Mouse (Mus musculus): ENCODE measurements around the gene Slc30a5. TPM values are rescaled to one million over a fixed set of nuclear protein-coding genes. Genes with fewer than 3 reads are reported as not detected.
"Not testable (repeated sequence)": the region's sequence is repeated elsewhere in the genome, so short reads cannot be mapped to it uniquely, and the experiment has no call there.

Gene Slc30a5
- total RNA-seq (2021), result 10 to 100 TPM; 43.3 to 49.5 TPM

DNA sequence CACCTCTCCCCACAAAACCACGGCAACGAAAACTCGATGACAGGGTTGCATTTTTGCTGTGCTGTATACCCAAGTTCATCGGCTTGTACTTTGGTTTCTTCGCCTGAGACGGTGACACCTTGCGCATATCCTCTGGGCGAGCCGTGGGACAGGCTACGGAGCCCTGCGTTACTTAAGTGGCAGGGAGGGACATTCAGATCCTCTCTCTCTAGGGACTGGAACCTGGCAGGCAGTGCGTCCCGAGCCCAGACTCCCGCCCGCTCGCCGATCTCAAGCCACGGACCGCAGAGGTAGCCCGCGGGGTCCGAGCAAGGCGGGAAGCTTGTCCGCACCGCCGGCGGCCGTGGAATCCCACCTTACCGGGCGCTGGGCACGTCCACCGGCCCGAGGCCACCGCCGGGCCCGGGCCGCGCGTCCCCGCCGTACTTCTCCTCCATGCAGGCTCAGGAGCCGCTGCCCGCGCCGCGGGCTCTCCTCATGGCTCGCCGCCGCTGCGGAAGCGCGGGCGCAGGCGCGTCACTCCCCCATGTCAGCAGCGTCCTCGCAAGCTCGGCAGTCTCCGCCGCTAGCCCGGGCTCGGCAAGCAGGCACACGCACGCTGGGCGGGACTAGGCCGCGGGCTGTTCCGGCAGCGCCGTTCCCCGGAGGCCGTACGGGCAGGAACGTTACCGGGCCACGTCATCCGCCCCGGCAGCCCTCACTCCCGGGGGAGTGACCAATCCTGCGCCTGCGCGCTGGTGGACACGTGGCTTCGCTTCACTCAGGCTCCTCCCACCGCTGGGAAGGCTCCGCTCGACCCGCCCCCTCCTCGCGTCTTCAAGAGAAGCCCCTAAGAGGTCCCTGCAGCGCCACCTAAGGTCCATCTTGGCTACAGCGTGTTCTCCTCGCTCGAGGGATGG is at the start of gene Slc30a5:
TSS of gene Slc30a5 (minus strand) at position 687 of the 899 bp plus-strand sequence.
- DNase-seq (ENCODE audit: low spot score in 2 of 2), result peak; percentile 98 to 100
- intact Hi-C loops (cut with DNase I), result loop anchor here (5.0 kb wide), 3 partner anchors 46 to 859 kb away; partner anchors contain the start of genes Ccnb1 and Mrps36

DNA sequence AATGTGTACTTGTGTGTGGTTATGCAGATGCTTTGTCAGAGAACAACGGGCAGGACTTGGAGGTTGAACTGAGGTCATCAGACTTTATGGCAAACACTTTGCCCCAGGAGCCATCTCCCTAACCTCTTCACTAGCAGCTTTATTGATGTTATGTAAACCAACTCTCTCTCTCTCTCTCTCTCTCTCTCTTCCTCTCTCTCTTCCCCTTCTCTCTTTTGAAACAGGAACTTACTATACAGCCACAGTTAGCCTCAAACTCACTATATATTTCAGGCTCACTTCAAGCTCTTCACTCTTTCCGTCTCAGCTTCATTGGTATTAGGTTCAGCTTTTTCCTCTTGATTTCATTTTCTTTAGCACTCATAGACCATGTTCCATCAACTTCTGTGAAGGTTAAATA is 48.7 kb upstream of the Slc30a5 start:
- intact Hi-C loops (cut with DNase I), result no loop called here
- no peak for DNase-seq (ENCODE audit: low spot score in 2 of 2)

DNA sequence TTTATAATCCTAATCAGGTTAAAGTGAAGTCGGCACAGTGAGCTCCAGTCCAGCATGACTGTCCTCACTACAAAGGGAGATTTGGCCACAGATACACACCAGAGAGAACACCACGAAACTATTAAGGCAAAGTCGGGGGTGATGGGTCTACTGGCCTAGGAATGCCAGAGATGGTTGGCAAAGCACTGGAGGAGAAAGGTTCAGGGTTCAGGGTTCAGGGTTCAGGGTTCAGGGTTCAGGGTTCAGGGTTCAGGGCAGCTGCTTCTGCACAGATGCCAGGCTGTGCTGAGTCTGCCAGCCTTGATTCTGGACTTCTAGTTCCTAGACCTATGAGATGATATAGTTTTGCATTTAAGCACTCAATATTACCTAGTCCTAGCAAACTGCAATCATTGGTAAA is 46.6 kb upstream of the Slc30a5 start:
- intact Hi-C loops (cut with DNase I), result no loop called here
- DNase-seq (ENCODE audit: low spot score in 2 of 2), result no peak

DNA sequence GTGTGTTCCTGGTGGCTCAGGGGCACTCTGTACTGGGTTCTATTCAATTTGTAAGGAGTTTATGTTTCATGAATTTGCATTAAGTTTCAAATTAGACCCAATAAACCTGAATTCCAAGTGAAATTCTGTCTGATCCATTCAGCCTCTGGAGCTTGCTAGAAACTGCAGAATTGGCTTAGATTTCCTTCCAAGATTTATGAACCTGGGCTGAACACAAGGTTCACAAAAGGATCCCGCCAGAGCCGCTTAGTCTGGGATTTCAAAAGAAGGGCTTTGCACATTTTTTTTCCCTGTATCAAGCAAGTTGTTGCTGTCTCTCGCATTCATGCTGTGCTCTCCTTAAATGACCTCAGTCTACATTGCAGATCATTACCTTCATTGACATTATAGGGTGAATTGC is 46.1 kb upstream of the Slc30a5 start:
- intact Hi-C loops (cut with DNase I), result no loop called here
- DNase-seq (ENCODE audit: low spot score in 2 of 2), result no peak

DNA sequence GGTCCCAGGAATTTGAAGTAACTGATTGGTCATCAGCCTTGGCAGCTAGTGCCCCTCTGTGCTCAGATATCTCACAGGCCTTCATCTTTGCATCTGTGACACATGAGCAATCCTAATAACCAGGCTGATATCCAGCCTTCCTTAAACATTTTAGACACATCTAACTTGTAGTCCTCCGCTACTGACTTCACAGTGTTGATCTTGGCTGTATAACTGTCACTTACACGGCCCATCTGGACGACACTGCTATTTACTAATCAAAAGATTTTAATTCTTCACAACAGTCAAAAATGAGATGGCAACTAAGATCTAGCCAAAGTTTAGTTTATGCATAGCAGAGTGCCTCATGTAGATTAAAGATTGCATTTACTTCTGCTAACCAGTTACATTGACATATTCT is 45.0 kb upstream of the Slc30a5 start:
- no peak for DNase-seq (ENCODE audit: low spot score in 2 of 2)
- intact Hi-C loops (cut with DNase I), result no loop called here

DNA sequence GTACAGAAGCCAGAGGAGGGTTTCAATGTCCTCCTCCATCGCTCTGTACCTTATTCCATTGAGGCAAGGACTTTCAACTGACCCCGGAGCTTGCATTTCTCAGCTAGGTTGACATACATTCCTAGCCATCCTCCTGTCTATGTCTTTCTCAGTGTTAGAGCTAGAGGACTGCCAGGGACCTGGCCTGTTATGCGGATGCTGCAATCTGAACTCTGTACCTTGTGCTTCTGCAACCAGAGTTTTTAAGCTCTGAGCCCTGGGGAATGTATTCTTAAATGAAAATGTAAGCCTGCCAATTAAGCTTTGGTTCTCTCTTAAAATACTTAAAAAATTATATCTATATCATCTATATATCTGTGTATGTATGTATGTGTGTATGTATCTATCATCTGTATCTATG is 44.5 kb upstream of the Slc30a5 start:
- no peak for DNase-seq (ENCODE audit: low spot score in 2 of 2)
- intact Hi-C loops (cut with DNase I), result no loop called here

DNA sequence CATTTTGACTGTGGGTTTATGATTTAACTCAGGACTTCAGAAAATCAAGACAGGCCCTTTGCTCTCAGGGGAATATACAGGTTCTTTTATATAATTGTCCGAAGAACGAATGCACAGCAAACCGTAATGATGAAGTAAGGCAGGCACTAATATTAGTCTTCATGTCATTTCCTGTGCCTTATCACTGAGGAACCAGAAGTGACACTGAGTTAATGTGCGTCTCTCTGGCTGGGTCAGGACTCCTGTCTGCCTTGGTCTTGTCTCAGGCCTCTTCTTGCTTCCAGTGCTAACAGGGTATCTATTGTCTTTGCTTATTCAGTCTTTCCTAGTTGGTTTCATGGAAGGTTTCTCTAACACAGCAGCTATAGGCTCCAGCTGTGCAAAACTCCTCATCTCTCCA is 41.9 kb upstream of the Slc30a5 start:
- DNase-seq (ENCODE audit: low spot score in 2 of 2), result no peak
- intact Hi-C loops (cut with DNase I), result no loop called here

DNA sequence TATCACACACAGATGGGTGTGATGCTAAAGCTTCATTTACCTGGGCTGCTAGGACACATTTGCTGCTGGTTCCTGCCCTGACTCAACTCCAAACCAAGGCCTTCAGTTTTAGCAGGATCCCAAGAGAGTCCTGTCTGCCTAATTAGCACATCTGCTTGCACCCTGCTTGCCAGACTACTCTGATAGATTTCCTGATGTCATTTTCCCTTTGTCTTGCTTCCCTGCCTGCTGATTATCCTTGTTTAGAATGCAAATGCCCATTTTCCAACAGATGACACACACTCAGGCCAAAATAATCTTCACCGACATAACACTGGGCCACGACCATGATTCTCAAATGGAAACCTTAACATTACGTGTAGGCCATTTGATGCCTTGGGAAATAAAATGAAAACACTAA is 41.4 kb upstream of the Slc30a5 start:
- intact Hi-C loops (cut with DNase I), result no loop called here
- no peak for DNase-seq (ENCODE audit: low spot score in 2 of 2)

DNA sequence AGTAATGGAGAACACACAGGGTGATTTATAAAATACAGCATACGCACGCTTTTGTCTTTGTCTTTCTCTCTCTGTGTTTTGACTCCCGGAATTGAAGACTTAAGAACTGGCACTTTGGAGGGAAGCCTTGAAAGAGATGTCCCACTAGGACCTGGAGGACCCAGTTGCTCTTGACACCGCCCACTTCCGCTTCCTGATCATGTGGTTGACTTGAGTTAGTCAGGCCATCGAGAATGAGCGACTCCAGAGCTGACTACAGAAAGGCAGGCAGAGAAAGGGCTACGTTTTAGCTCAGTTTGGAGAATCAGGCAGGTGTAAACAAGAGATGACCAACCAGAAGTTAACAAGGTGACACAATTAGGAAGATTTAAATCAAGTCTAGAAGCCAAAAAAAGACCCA is 40.3 kb upstream of the Slc30a5 start:
- intact Hi-C loops (cut with DNase I), result no loop called here
- DNase-seq (ENCODE audit: low spot score in 2 of 2), result no peak

DNA sequence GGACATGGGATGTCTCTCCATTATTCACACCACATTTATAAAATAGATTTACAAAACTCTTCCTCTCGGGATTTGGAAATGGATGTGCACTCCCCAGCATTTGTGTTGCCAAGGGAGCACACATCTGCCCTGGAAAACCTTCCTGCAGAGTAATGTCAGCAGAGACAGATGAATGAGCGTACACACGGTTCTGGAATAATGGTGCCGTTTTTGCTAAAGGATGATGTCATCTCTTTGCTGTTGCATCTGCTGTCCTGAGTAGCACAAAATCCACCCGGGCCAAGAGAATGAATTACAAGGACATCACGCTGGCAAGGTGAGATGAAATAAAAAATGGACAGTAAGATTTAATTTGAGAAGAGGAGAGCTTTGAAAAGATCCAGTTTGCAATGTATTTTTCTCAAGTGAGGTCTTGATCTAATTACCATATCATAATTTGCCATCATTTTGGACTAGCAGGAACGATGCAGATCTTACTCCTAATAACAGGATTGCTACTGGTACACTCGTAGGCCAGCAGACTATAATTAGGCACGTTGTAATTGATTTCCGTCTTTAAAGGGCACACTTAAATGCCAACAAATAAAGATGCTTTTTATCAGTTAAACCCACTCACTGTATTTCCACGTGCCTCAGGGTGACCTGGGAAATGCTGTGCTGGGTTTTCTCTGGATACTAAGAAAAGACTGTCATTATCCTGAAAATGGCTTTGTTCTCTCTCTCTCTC is 38.4 kb upstream of the Slc30a5 start:
- DNase-seq (ENCODE audit: low spot score in 2 of 2), result peak in 1 of 2 experiments; percentile 39
- intact Hi-C loops (cut with DNase I), result no loop called here

DNA sequence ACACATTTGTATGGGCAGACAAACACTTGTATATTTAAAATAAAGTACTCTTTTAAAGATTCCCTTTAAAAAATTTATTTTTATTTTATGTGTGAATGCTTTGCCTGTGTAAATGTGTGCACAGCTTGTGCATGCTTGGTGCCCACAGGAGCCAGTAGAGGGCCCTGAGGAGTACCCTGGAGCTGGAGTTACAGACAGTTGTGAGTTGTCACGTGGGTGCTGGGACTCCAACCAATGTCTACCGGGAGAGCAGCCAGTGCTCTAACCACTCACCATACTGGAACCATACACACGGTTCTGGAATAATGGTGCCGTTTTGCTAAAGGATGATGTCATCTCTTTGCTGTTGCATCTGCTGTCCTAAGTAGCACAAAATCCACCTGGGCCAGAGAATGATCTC is 36.6 kb upstream of the Slc30a5 start:
- DNase-seq (ENCODE audit: low spot score in 2 of 2), result no peak
- intact Hi-C loops (cut with DNase I), result no loop called here

DNA sequence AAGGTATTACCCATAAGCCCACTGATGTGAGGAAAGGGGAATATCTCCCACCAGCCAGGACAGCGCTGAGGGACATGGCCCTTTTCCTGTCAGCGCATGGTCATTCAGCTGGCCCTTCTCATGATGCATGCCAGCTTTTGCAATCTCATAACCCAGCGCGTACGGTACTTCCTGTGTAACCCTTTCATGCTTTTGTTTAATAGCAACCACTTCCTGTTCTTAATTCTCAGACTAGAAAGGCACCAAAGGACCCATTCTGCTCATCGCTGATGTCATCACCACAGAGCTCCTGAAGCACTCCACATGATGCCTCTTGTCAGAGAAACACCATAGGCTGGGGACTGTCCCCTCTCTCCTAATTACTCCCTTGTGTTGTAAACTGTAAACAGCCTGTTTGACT is 33.1 kb upstream of the Slc30a5 start:
- no peak for DNase-seq (ENCODE audit: low spot score in 2 of 2)

DNA sequence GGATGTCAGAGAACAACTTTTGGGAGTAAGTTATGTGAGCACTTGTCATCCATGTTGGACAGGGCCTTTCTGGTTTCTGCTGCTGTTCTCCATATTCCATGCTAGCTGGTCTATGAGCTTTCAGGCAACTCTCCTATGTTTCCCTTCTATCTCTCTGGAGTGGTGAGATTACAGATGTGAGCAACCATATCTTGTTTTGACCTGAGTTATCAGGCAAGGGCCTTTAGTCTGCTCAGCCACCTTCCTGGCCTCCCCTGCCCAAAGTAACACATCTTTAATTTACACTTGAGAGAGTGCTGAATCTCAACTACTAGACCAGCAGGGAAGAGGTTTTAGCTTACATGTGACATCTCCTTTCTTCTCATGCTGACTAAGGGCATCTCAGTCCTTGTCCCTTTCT is 32.5 kb upstream of the Slc30a5 start:
- no peak for DNase-seq (ENCODE audit: low spot score in 2 of 2)
- intact Hi-C loops (cut with DNase I), result no loop called here

More for the DNA sequence above, 33.1 kb upstream of the Slc30a5 start:
- intact Hi-C loops (cut with DNase I), result no loop called here

DNA sequence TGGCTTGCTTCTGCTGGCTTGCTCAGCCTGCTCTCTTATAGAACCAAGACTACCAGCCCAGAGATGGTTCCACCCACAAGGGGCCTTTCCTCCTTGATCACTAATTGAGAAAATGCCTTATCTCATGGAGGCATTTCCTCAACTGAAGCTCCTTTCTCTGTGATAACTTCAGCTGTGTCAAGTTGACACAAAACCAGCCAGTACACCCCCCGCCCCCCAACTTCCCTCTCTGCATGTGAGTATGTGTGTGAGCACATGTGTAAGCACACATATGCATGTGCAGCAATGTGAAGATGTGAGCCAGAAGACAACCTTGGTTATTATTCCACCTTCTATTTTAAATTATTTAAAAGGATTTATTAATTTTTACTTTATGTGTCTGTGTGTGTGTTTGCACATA is 30.7 kb upstream of the Slc30a5 start:
- intact Hi-C loops (cut with DNase I); DNase-seq (ENCODE audit: low spot score in 2 of 2): not testable (repeated sequence)

DNA sequence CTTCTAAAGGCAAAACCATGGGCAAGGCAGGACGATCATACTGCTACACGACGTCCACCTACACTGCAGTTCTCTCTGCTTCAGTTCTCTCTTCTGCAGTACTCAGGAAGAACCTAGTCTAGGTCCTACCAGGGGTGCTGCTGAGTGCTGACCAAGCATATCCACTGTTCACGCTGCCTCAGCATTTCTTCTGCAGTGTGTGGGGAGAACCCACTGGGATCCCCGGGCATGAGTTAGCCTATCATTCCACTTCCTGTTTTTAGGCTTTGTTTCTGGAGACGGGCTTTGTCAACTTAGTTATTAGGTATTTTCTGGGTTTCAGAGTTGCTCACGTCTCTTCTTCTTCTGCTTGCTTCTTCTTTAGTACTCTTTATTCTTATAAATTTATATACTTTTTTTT is 25.9 kb upstream of the Slc30a5 start:
- DNase-seq (ENCODE audit: low spot score in 2 of 2), result no peak
- intact Hi-C loops (cut with DNase I), result no loop called here

DNA sequence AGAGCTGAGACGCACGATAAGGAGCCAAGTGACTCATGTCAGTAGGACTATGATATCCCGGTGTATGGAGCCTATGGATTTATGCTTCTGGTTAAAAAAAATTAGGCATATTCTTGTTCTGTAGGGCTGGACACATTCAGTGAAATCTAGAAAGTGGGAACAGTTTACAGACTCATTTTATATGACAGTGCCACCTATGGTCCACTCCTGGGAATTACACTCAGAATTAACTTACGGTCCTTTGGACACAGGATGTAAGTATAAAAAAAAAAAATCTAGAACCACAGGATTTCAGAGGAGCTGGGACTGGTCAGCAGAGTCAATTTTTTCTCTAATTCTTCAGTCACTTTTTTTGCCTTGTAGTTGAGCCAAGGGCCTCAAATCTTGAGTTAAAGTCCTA is 20.9 kb upstream of the Slc30a5 start:
- peak in 1 of 2 experiments; percentile 39 for DNase-seq (ENCODE audit: low spot score in 2 of 2)

DNA sequence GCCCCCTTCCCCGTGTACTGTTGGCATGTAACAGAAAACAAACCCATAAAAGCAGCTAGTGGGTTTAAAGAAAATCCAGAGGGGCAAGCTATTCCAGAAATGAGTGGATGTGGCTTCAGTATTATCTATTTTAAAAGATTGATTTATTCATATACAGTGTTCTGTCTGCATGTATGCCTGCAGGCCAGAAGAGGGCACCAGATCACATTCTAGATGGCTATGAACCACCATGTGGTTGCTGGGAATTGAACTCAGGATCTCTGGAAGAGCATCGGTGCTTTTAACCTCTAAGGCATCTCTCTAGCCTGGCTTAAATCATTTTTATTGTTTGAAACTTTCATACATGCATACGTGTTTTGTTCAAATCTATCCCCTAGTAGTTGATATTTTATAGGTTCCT is 19.9 kb upstream of the Slc30a5 start:
- DNase-seq (ENCODE audit: low spot score in 2 of 2), result no peak

More for the DNA sequence above, 20.9 kb upstream of the Slc30a5 start:
- intact Hi-C loops (cut with DNase I), result no loop called here

DNA sequence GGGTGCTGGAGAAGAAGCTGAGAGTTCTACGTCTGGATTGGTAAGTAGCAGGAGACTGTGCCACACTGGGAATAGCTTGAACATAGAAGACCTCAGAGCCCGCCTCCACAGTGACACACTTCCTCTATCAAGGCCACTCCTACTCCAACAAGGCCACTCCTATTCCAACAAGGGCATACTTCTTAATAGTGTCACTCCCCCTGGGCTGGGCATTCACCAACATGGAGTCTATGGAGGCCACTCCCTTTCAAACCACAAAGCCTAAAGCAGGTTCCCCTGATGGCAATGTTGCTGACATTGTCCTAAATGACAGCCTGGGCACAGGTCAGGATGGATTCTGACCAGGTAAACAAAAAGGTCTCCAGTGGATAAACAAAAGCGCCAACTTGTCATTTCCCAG is 15.9 kb upstream of the Slc30a5 start:
- intact Hi-C loops (cut with DNase I), result loop anchor here (2.0 kb wide), 1 partner anchor 846 kb away; no protein-coding TSS in a partner anchor
- no peak for DNase-seq (ENCODE audit: low spot score in 2 of 2)

More for the DNA sequence above, 19.9 kb upstream of the Slc30a5 start:
- intact Hi-C loops (cut with DNase I), result no loop called here

DNA sequence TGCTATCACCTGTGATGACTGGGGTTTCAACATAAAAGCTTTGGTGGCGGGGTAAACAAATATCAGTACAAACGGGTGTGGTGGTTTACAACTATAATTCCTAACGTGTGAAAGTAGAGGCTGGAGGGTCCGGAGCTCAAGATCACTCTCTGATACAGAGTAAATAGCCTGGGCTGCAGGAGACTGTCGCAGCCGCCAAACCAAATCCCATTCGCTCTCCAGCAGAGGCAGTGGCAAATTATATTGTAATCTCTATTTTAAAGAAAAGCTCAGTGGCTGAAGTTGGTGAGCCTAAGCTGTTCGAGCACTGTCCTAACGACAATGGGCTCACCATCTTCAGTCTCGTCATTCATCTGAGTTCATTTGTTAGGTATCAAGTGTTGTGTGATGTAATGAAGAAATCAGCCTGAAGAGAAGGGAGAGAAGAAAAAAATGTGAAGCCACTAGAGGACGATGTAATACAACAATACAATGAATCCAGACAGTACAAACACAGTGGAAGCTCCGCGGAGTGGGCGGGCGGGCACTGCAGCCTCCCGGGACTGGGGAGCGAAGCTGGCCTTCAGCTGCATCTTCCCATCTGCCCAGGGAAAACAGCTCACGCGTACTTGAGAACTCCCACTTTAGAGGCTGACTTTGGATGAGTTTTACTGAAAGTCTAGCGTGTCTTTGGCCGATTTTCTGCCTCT is 13.8 kb upstream of the Slc30a5 start:
- peak; percentile 60 to 85 for DNase-seq (ENCODE audit: low spot score in 2 of 2)
- intact Hi-C loops (cut with DNase I), result no loop called here

DNA sequence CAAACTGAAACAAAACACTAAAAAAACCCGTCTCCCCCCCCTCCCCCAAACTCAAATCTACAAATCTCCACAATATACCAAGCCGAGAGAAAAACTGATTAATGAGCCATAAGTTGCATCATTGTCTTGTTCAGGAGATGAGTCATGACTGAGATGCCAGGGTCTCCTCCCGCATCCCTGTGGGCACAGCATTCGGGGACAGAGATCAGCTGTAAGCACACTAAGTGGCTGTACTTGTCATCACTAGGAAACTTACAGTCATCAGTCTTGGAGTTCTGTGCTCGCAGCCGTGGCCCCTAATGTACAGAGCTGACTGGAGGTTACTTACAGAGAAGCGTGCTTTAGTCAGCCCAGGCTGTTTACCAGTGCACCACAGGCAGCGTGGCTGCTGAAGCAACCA is 13.0 kb upstream of the Slc30a5 start:
- intact Hi-C loops (cut with DNase I), result no loop called here
- DNase-seq (ENCODE audit: low spot score in 2 of 2), result no peak
